18 mouse cellular contexts compared by ENCODE assay signal in genomic region chr13:104638988-104639387, GRCm38 (mm10).
DNase-seq lines count a peak whose midpoint lies in the region; ATAC-seq lines count a peak whose summit lies in the region.
"Had no signal": no experiment of that assay in that cellular context is flagged by ENCODE, and none has a peak within 500 bp of the region (broad histone marks: within the 10 kb centered on the region; RNA-seq: fewer than 3 reads in every experiment).

No protein-coding gene starts in this region.

- no peak overlapping the region for H3K4me3 ChIP-seq in liver, embryonic 13.5 days (replicated peaks)
- no peak overlapping the region for H3K4me3 ChIP-seq in liver, embryonic 11.5 days (ENCODE audit: low read depth, low read length)
- H3K4me3 ChIP-seq in intestine, embryonic 16.5 days (ENCODE audit: low read length): no peak overlapping the region
- H3K4me3 ChIP-seq in kidney, embryonic 16.5 days (ENCODE audit: low read length): no peak overlapping the region
- H3K4me3 ChIP-seq in liver, embryonic 15.5 days (replicated peaks): no peak overlapping the region
- no peak overlapping the region for H3K4me3 ChIP-seq in forebrain, embryonic 11.5 days (ENCODE audit: low read depth, low read length)
- no peak overlapping the region for H3K4me3 ChIP-seq in forebrain, embryonic 10.5 days
- H3K4me3 ChIP-seq: forebrain, embryonic 12.5 days; heart, embryonic 12.5 days; limb, embryonic 13.5 days had no signal

- peaks cover 9% of the 10 kb centered on the region for H3K4me1 ChIP-seq in liver, embryonic 13.5 days (replicated peaks)
- H3K4me1 ChIP-seq in liver, embryonic 11.5 days (replicated peaks; ENCODE audit: control insufficient read depth, insufficient read depth, low read length): no peaks in the 10 kb centered on the region
- peaks cover 17% of the 10 kb centered on the region for H3K4me1 ChIP-seq in intestine, embryonic 16.5 days (ENCODE audit: control insufficient read depth, insufficient read depth, low read length)
- no peaks in the 10 kb centered on the region for H3K4me1 ChIP-seq in kidney, embryonic 16.5 days (ENCODE audit: insufficient read depth, low read length)
- 0 out of 2 replicates have a peak, but pooled peaks cover 11% of the 10 kb centered on the region for H3K4me1 ChIP-seq in liver, embryonic 15.5 days (replicated peaks)
- H3K4me1 ChIP-seq in forebrain, embryonic 11.5 days (replicated peaks; ENCODE audit: control insufficient read depth, insufficient read depth, low read length): no peaks in the 10 kb centered on the region
- peaks cover 4% of the 10 kb centered on the region for H3K4me1 ChIP-seq in forebrain, embryonic 10.5 days
- H3K4me1 ChIP-seq: forebrain, embryonic 12.5 days had no signal

- no peaks in the 10 kb centered on the region for H3K36me3 ChIP-seq in liver, embryonic 13.5 days
- no peaks in the 10 kb centered on the region for H3K36me3 ChIP-seq in liver, embryonic 11.5 days (ENCODE audit: control insufficient read depth, insufficient read depth, low read length)
- no peaks in the 10 kb centered on the region for H3K36me3 ChIP-seq in intestine, embryonic 16.5 days (ENCODE audit: control insufficient read depth, insufficient read depth, low read length)
- H3K36me3 ChIP-seq in kidney, embryonic 16.5 days (ENCODE audit: insufficient read depth, low read length): no peaks in the 10 kb centered on the region
- H3K36me3 ChIP-seq in liver, embryonic 15.5 days (replicated peaks): no peaks in the 10 kb centered on the region
- H3K36me3 ChIP-seq in forebrain, embryonic 11.5 days (ENCODE audit: control insufficient read depth, insufficient read depth, low read length): no peaks in the 10 kb centered on the region
- peaks cover 6% of the 10 kb centered on the region; the same call in 1 of the 2 replicates for H3K36me3 ChIP-seq in forebrain, embryonic 10.5 days (replicated peaks)
- H3K36me3 ChIP-seq: forebrain, embryonic 12.5 days; heart, embryonic 12.5 days had no signal

- no peak overlapping the region for H3K4me2 ChIP-seq in liver, embryonic 13.5 days
- no peak overlapping the region for H3K4me2 ChIP-seq in liver, embryonic 11.5 days
- H3K4me2 ChIP-seq in intestine, embryonic 16.5 days (ENCODE audit: low read depth, low read length): no peak overlapping the region
- H3K4me2 ChIP-seq in kidney, embryonic 16.5 days (replicated peaks; ENCODE audit: low read depth, low read length): no peak overlapping the region
- no peak overlapping the region for H3K4me2 ChIP-seq in liver, embryonic 15.5 days
- no peak overlapping the region for H3K4me2 ChIP-seq in forebrain, embryonic 11.5 days (ENCODE audit: low read depth, low read length, severe bottlenecking)
- H3K4me2 ChIP-seq: forebrain, embryonic 12.5 days; heart, embryonic 12.5 days; hindbrain, embryonic 14.5 days; limb, embryonic 13.5 days had no signal

- H3K9ac ChIP-seq in liver, embryonic 13.5 days: no peak overlapping the region
- no peak overlapping the region for H3K9ac ChIP-seq in liver, embryonic 11.5 days (ENCODE audit: low read depth, low read length)
- no peak overlapping the region for H3K9ac ChIP-seq in intestine, embryonic 16.5 days (ENCODE audit: low read depth, low read length)
- H3K9ac ChIP-seq in kidney, embryonic 16.5 days (replicated peaks; ENCODE audit: low read length): no peak overlapping the region
- no peak overlapping the region for H3K9ac ChIP-seq in liver, embryonic 15.5 days
- H3K9ac ChIP-seq in forebrain, embryonic 11.5 days (ENCODE audit: low read length): no peak overlapping the region
- H3K9ac ChIP-seq: forebrain, embryonic 12.5 days; heart, embryonic 12.5 days; hindbrain, embryonic 14.5 days; limb, embryonic 13.5 days had no signal

- 66% methylated on average over 3 of the region's 3 CpGs for WGBS in liver, embryonic 13.5 days (ENCODE audit: insufficient replicate concordance)
- WGBS in liver, embryonic 11.5 days: 76% methylated on average over 3 of the region's 3 CpGs
- WGBS in intestine, embryonic 16.5 days: 67% methylated on average over 3 of the region's 3 CpGs
- WGBS in kidney, embryonic 16.5 days: 71% methylated on average over 3 of the region's 3 CpGs
- 61% methylated on average over 3 of the region's 3 CpGs for WGBS in liver, embryonic 15.5 days (ENCODE audit: insufficient replicate concordance)
- WGBS in forebrain, embryonic 11.5 days: 72% methylated on average over 3 of the region's 3 CpGs
- WGBS in forebrain, embryonic 10.5 days: 81% methylated on average over 3 of the region's 3 CpGs

- peak overlapping the region; percentile 43 for H3K27ac ChIP-seq in liver, embryonic 13.5 days
- H3K27ac ChIP-seq in liver, embryonic 11.5 days (ENCODE audit: low read depth, low read length): no peak overlapping the region
- H3K27ac ChIP-seq in intestine, embryonic 16.5 days (ENCODE audit: low read length): peak overlapping the region; percentile 33; the same call in 1 of the 2 replicates
- peak overlapping the region; percentile 82 for H3K27ac ChIP-seq in kidney, embryonic 16.5 days (ENCODE audit: low read length)
- peak overlapping the region; percentile 60 for H3K27ac ChIP-seq in liver, embryonic 15.5 days (replicated peaks)
- no peak overlapping the region for H3K27ac ChIP-seq in forebrain, embryonic 11.5 days (ENCODE audit: low read depth, low read length)
- H3K27ac ChIP-seq in forebrain, embryonic 10.5 days: no peak overlapping the region
- H3K27ac ChIP-seq: forebrain, embryonic 12.5 days; hindbrain, embryonic 14.5 days; limb, embryonic 13.5 days had no signal

- no peaks in the 10 kb centered on the region for H3K27me3 ChIP-seq in liver, embryonic 13.5 days
- no peaks in the 10 kb centered on the region for H3K27me3 ChIP-seq in liver, embryonic 11.5 days (replicated peaks; ENCODE audit: control insufficient read depth, insufficient read depth, low read length)
- no peaks in the 10 kb centered on the region for H3K27me3 ChIP-seq in intestine, embryonic 16.5 days (replicated peaks; ENCODE audit: control insufficient read depth, insufficient read depth, low read length)
- H3K27me3 ChIP-seq in kidney, embryonic 16.5 days (ENCODE audit: insufficient read depth, low read length): no peaks in the 10 kb centered on the region
- H3K27me3 ChIP-seq in liver, embryonic 15.5 days: no peaks in the 10 kb centered on the region
- H3K27me3 ChIP-seq in forebrain, embryonic 11.5 days (ENCODE audit: control insufficient read depth, insufficient read depth, low read length): no peaks in the 10 kb centered on the region
- H3K27me3 ChIP-seq in forebrain, embryonic 10.5 days (ENCODE audit: poor library complexity, severe bottlenecking): no peaks in the 10 kb centered on the region
- H3K27me3 ChIP-seq: CH12.LX; forebrain, embryonic 12.5 days; heart, embryonic 12.5 days; limb, embryonic 13.5 days had no signal

- H3K9me3 ChIP-seq in liver, embryonic 13.5 days (replicated peaks): no peaks in the 10 kb centered on the region
- H3K9me3 ChIP-seq in liver, embryonic 11.5 days (ENCODE audit: control insufficient read depth, low read length): no peaks in the 10 kb centered on the region
- H3K9me3 ChIP-seq in intestine, embryonic 16.5 days (ENCODE audit: control insufficient read depth, low read length): no peaks in the 10 kb centered on the region
- no peaks in the 10 kb centered on the region for H3K9me3 ChIP-seq in kidney, embryonic 16.5 days (ENCODE audit: low read length)
- no peaks in the 10 kb centered on the region for H3K9me3 ChIP-seq in liver, embryonic 15.5 days (replicated peaks)
- no peaks in the 10 kb centered on the region for H3K9me3 ChIP-seq in forebrain, embryonic 11.5 days (ENCODE audit: control insufficient read depth, low read length)
- H3K9me3 ChIP-seq in forebrain, embryonic 10.5 days: no peaks in the 10 kb centered on the region
- H3K9me3 ChIP-seq: forebrain, embryonic 12.5 days; heart, embryonic 12.5 days; limb, embryonic 13.5 days had no signal

- DNase-seq in liver, embryonic 13.5 days: no peak
- DNase-seq in liver, embryonic 11.5 days (ENCODE audit: low spot score): no peak
- DNase-seq in forebrain, embryonic 11.5 days (ENCODE audit: low spot score): no peak
- DNase-seq in forebrain, embryonic 10.5 days (ENCODE audit: extremely low spot score, low spot score): no peak
- no peak for DNase-seq in cerebellum, postnatal 25 days
- DNase-seq: adrenal gland, postnatal 36 days; cerebellum, adult 11-12 months; cerebellum, postnatal 36 days; heart, postnatal 36 days; lung, postnatal 10 days had no signal

- peak; percentile 53 for ATAC-seq in liver, embryonic 13.5 days (ENCODE audit: low read depth)
- no peak for ATAC-seq in liver, embryonic 11.5 days (replicated peaks; ENCODE audit: low FRiP score)
- peak; percentile 76 for ATAC-seq in intestine, embryonic 16.5 days
- ATAC-seq in kidney, embryonic 16.5 days (ENCODE audit: low FRiP score, low TSS enrichment): 0 out of 2 replicates have a peak, but pooled peaks have one; percentile 14
- peak; percentile 51 for ATAC-seq in liver, embryonic 15.5 days (ENCODE audit: insufficient read depth)
- ATAC-seq in forebrain, embryonic 11.5 days (replicated peaks; ENCODE audit: low FRiP score): no peak

Comparison
In these comparisons a context has a peak if more than half of its experiments do, and no peak if none do; other contexts are left out.
1. ATAC-seq: peak in liver, embryonic 13.5 days (single experiment), intestine, embryonic 16.5 days (single experiment), kidney, embryonic 16.5 days (single experiment) and liver, embryonic 15.5 days (single experiment); none in liver, embryonic 11.5 days (single experiment) and forebrain, embryonic 11.5 days (single experiment).
2. H3K27ac ChIP-seq: peak in liver, embryonic 13.5 days (single experiment), intestine, embryonic 16.5 days (single experiment), kidney, embryonic 16.5 days (single experiment) and liver, embryonic 15.5 days (single experiment); none in liver, embryonic 11.5 days (single experiment), forebrain, embryonic 11.5 days (single experiment) and forebrain, embryonic 10.5 days (single experiment).